Mouse (Mus musculus) regulatory T cell (primary cell): ENCODE results near the gene Heatr4.

Experiments
- in situ Hi-C: fragments of 300-600 bp; cut with MboI, MseI; formaldehyde crosslinking; loops from one replicate; pipeline ENCODE4 v1.15.1; 2025; ENCODE audit warnings: high pct_unique_total_duplicates

Heatr4 gene

GRCm38 (mm10) chr12:83998341-83999107 is 13.9 kb upstream of the Heatr4 start:
- in situ Hi-C loops: no loop called here

GRCm38 (mm10) chr12:83997221-83997620 is 12.6 kb upstream of the Heatr4 start:
- in situ Hi-C loops: no loop called here

DNA sequence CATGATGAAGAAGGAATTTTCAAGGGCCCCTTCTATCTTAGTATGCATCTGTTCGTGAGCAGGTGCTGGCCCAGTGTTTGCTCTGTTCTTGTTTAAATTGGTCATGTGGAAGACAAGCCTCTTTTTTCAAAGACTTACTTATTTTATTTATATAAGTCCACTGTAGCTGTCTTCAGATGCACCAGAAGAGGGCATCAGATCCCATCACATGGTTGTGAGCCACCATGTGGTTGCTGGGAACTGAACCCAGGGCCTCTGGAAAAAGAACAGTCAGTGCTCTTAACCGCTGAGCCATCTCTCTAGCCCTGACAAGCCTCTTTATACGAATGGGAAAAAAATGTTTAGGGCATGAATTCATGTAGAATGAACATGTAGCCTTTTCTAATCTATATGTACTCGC is 4.7 kb upstream of the Heatr4 start:
- in situ Hi-C loops: no loop called here

GRCm38 (mm10) chr12:83988483-83988882 is 3.8 kb upstream of the Heatr4 start:
- in situ Hi-C loops: no loop called here

DNA sequence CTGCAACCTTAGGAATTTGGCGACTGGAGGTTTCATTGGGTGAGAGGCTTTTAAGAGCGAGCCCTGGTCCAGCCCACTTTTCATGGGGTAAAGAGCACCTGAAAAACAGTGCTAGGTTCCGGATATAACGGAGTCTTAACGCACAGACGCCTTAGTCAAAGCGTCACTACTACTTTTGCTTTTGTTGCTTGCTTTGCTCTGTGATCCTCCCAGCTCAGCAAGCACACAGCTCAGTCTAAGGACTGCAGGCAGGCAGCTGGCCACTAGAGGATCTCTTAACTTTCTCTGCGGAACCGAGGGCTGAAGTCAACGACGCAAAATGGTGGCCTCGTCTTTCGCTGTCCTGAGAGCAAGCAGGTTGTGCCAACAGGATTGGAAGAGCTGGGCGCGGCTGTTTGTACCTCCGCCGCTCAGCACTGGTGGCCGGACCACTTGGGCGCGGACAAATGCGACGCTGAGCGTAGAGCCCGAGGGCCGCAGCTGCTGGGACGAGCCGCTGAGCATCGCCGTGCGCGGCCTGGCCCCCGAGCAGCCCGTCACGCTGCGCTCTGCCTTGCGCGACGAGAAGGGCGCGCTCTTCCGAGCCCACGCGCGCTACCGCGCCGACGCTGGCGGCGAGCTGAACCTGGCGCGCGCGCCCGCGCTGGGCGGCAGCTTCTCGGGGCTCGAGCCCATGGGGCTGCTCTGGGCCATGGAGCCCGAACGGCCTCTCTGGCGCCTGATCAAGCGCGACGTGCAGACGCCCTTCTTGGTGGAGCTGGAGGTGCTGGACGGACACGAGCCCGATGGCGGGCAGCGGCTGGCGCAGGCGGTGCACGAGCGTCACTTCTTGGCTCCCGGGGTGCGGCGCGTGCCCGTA is 3.2 kb upstream of the Heatr4 start, which contains the start of gene Acot2:
TSS of gene Acot2 (plus strand) at position 279 of the 859 bp plus-strand sequence.
- in situ Hi-C loops: no loop called here

GRCm38 (mm10) chr12:83987242-83987582 is 2.6 kb upstream of the Heatr4 start:
- in situ Hi-C loops: no loop called here

DNA sequence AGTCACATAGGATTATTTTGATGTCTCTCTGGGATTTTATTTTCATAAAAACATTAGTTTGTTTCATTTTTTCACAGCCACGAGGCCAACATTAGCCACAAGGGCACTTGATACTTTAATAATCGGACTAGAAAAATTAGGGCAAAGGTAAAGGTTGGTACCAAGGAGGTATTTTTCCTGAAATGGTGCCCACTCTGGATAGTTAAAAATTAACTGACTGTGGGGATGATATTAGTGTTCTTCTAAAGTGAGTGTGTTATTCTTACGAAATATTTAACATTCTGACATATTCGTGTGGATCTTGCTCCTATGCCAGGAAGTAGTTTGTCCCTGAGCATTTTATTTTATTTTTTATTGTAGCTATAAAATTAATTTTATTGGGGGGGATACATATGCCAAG is 3.0 kb downstream of the Heatr4 start:
- in situ Hi-C loops: no loop called here

GRCm38 (mm10) chr12:83978862-83979261 is 5.8 kb downstream of the Heatr4 start:
- in situ Hi-C loops: no loop called here

DNA sequence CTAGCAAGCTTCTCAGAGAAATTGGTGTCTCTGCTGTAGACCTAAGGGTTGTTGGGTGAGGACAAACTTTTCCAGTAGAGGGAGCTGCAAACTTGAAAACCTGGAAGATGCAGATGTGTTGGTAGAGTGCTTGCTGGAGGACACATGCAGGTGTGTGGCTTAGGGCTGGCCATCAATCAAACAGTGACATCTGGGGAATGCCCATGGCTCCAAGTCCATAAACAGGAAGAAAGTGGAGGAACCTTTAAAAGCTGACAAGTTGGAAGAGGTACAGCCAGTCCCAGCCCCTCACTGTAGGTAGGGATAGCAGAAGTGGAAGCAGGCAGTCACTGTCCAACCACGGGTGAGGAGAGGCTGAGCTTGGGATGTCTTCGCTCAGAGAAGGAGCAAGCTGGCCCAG is 12.5 kb downstream of the Heatr4 start:
- in situ Hi-C loops: no loop called here

- in situ Hi-C loops: no loop called here
These were observed 19.4 kb downstream of the Heatr4 start for GRCm38 (mm10) chr12:83965235-83965634.

- in situ Hi-C loops: no loop called here
These were observed 26.4 kb downstream of the Heatr4 start for GRCm38 (mm10) chr12:83958278-83958677.

GRCm38 (mm10) chr12:83951711-83952575 is 32.7 kb downstream of the Heatr4 start:
- in situ Hi-C loops: no loop called here

- in situ Hi-C loops: no loop called here
These were observed 33.6 kb downstream of the Heatr4 start for GRCm38 (mm10) chr12:83950840-83951701.

- in situ Hi-C loops: no loop called here
These were observed 34.2 kb downstream of the Heatr4 start, which contains the start of gene Riox1 for GRCm38 (mm10) chr12:83950493-83950839. TSS of gene Riox1 (plus strand) at chr12:83950608.

DNA sequence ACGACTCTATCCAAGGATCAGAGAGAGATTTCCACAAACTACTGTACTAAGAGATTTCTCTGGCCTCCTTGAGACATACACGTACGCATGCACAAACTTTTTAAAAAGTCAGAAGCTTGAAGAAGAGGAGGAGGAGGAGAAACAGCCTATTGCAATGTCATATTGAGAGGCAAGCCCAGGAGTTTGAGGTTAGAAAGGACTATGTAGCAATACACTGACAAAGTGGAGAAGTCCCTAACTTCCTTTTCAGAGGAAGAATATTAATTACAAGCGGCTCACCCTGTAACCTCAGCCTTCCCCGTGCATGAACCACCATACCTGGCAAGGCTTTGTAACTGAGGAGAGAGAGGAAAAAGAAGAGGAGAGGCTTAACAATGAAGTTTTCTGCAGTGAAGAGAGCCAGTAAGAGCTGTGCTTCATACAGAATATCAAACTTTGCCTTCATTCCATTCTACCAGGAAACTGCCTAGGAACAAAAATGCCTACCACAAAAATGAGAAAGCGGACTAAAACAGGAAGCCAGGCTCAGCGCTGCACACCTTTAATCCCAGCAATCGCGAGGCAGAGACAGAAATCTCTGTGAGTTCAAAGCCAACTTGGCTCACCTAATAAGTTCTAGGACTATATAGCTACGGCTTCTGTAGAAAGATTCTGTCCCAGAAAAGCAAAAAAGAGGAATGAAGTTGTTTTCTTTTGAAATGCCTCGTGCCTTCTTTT is 34.7 kb downstream of the Heatr4 start:
- in situ Hi-C loops: no loop called here

DNA sequence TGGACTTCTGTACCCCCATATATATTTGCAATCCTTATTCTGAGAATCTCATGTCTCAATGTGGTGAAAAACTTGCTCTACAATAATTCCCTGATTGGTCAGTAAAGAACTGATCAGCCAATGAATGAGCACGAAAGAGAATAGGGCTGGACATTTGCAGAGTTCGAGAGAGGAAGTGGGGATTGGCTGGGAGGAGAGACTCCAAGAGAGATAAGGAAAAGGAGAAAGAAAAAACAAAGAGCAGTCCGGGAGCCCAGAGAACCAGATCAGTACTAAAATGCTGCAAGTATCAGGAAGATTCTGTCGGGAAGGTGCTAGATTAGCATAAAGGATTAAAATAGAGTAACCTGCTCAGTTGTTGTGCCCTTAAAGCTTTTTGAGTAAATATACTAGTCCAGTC is 35.6 kb downstream of the Heatr4 start:
- in situ Hi-C loops: no loop called here

DNA sequence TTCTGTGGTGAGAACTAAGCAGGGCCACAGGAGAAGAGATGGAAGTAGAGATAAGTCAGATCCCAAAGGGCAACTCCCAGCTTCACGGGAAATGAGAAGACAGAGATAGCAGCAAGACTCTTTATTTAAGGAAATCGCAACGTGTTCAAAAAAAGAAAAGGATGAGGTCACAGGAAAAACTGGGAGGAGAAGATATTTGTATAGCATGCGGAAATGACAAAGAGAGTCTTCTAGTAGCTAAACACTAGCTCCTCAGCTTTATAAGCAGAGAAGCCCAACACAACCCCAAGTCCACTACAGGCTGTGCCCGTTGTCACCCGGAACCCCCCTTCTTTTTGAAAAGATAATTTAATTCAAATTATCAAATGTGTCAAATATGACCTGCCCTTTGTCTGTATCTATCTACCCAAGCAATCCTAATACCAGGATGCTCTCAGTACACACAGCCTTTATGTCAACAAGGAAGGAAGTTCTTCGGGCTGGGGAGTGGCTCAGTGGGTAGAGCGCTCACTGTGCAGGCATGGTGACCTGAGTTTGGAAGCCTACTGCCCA is 37.3 kb downstream of the Heatr4 start:
- in situ Hi-C loops: no loop called here

DNA sequence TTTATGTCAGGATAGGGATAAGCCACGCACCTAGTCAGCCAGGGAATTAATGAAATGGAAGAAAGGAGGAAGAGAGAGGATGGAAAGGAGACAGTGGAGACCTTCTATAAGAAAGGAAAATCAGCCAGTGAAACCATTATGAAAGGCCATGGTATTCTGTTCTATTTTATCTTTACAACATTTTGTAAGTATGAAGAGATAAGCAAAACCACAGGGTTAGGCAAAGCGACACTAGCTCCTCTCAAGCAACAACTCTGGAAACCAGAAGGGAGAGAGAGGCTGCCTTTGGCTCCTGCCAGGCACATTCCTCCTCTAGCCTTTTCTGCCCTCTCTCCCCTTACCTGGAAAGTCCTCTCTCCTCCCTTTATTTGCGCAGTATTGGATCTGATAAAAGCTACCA is 42.7 kb downstream of the Heatr4 start:
- in situ Hi-C loops: no loop called here

GRCm38 (mm10) chr12:83940031-83940430 is 44.6 kb downstream of the Heatr4 start:
- in situ Hi-C loops: no loop called here

DNA sequence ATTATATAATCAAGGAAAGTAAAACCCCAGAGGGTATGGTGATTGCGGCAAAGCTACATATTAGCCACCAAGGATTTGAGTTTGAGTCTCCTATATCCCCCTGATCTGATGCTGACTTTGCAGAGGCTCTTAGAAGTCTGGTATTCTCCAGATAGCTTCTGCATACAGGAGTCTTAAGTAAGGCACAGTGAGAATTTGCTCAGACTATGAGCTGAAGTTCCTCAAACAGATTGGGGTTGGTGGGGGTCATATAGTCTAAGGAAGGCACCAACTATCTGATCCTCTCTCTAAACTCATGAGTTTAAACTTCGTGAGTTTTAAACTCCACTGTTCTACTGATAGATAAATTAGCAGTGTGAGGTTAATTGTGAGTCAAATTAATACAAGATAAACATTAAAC is 45.3 kb downstream of the Heatr4 start:
- in situ Hi-C loops: no loop called here
